Mouse (Mus musculus): Measurements from ENCODE around the gene Arpp21. TPM values are rescaled to one million over a fixed set of nuclear protein-coding genes. Genes with fewer than 3 reads are reported as not detected.
"Not testable (repeated sequence)": the region's sequence is repeated elsewhere in the genome, so short reads cannot be mapped to it uniquely, and the experiment has no call there.

Arpp21 gene
- polyA plus RNA-seq, 1 experiment: 5.9 TPM

- H3K27ac ChIP-seq (ENCODE audit: control insufficient read depth, insufficient read depth, low read depth, low read length, poor library complexity): no peak overlapping the region
- TF ChIP-seq POLR2A (IDR thresholded peaks at IDR 0.05; ENCODE audit: borderline replicate concordance, control insufficient read depth, low read depth, low read length): no peak
- TF ChIP-seq CTCF (IDR thresholded peaks at IDR 0.05; ENCODE audit: control insufficient read depth, insufficient read depth, low read length): no peak
- H3K4me3 ChIP-seq (replicated peaks; ENCODE audit: control insufficient read depth, low read depth, low read length): no peak overlapping the region
- H3K4me1 ChIP-seq (ENCODE audit: control insufficient read depth, insufficient read depth, low read length): no peaks in the 10 kb centered on the region
- WGBS: 78% methylated on average over 6 of the region's 6 CpGs
These were observed 180.8 kb downstream of the Arpp21 start for GRCm38 (mm10) chr9:112054807-112055381.

DNA sequence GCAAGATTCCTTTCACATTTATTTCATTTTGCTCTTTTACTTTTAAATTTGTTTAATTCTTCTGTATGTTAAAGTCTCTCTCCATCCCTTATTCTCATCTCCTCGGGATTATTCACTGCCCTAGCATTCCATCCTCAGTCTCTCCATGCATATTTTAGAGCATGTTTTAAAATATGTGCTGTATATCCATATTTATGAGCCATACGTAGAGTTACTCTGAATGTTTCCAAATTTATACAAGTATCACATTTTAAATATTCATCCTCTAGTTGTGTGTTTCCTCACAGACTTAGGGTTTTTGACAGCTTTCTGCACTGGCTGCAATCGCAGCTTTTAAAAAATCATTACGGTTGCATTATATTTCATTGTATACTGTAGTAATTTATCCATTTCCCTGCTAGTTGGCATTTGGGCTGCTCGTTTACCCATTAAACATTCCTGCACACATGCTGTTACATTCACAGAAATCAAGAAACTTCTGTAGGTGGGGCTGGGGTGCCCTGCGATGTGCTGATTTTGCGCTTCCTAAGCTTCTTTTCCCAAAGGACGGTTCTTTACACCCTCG is 187.8 kb downstream of the Arpp21 start:
- 76% methylated on average over 9 of the region's 9 CpGs for WGBS
- TF ChIP-seq CTCF (IDR thresholded peaks at IDR 0.05; ENCODE audit: control insufficient read depth, insufficient read depth, low read length) (no peak), POLR2A (IDR thresholded peaks at IDR 0.05; ENCODE audit: borderline replicate concordance, control insufficient read depth, low read depth, low read length) (no peak)
- H3K4me3 ChIP-seq (replicated peaks; ENCODE audit: control insufficient read depth, low read depth, low read length): no peak overlapping the region
- H3K27ac ChIP-seq (ENCODE audit: control insufficient read depth, insufficient read depth, low read depth, low read length, poor library complexity): no peak overlapping the region
- no peaks in the 10 kb centered on the region for H3K4me1 ChIP-seq (ENCODE audit: control insufficient read depth, insufficient read depth, low read length)

- Histone ChIP-seq H3K27ac (ENCODE audit: control insufficient read depth, insufficient read depth, low read depth, low read length, poor library complexity) (no peak overlapping the region), H3K4me1 (ENCODE audit: control insufficient read depth, insufficient read depth, low read length) (no peaks in the 10 kb centered on the region), H3K4me3 (replicated peaks; ENCODE audit: control insufficient read depth, low read depth, low read length) (no peak overlapping the region)
- TF ChIP-seq CTCF (IDR thresholded peaks at IDR 0.05; ENCODE audit: control insufficient read depth, insufficient read depth, low read length): no peak
- no peak for TF ChIP-seq POLR2A (IDR thresholded peaks at IDR 0.05; ENCODE audit: borderline replicate concordance, control insufficient read depth, low read depth, low read length)
- WGBS: 81% methylated on average over 1 of the region's 1 CpGs
These were observed 195.2 kb downstream of the Arpp21 start for GRCm38 (mm10) chr9:112040566-112040965.

- 75% methylated on average over 9 of the region's 9 CpGs for WGBS
- H3K4me1 ChIP-seq (ENCODE audit: control insufficient read depth, insufficient read depth, low read length): no peaks in the 10 kb centered on the region
- H3K27ac ChIP-seq (ENCODE audit: control insufficient read depth, insufficient read depth, low read depth, low read length, poor library complexity): no peak overlapping the region
- no peak overlapping the region for H3K4me3 ChIP-seq (replicated peaks; ENCODE audit: control insufficient read depth, low read depth, low read length)
- TF ChIP-seq CTCF (IDR thresholded peaks at IDR 0.05; ENCODE audit: control insufficient read depth, insufficient read depth, low read length) (no peak), POLR2A (IDR thresholded peaks at IDR 0.05; ENCODE audit: borderline replicate concordance, control insufficient read depth, low read depth, low read length) (no peak)
These were observed 198.0 kb downstream of the Arpp21 start for GRCm38 (mm10) chr9:112037732-112038131.

GRCm38 (mm10) chr9:112033840-112034239 is 201.9 kb downstream of the Arpp21 start:
- H3K27ac ChIP-seq (ENCODE audit: control insufficient read depth, insufficient read depth, low read depth, low read length, poor library complexity); H3K4me3 ChIP-seq (replicated peaks; ENCODE audit: control insufficient read depth, low read depth, low read length); H3K4me1 ChIP-seq (ENCODE audit: control insufficient read depth, insufficient read depth, low read length): not testable (repeated sequence)
- WGBS: 55% methylated on average over 5 of the region's 10 CpGs

- 85% methylated on average over 7 of the region's 7 CpGs for WGBS
These were observed 203.6 kb downstream of the Arpp21 start for GRCm38 (mm10) chr9:112032169-112032568.

GRCm38 (mm10) chr9:112023562-112024015 is 212.1 kb downstream of the Arpp21 start:
- Histone ChIP-seq H3K4me1 (ENCODE audit: control insufficient read depth, insufficient read depth, low read length) (no peaks in the 10 kb centered on the region), H3K27ac (ENCODE audit: control insufficient read depth, insufficient read depth, low read depth, low read length, poor library complexity) (no peak overlapping the region), H3K4me3 (replicated peaks; ENCODE audit: control insufficient read depth, low read depth, low read length) (no peak overlapping the region)
- TF ChIP-seq POLR2A (IDR thresholded peaks at IDR 0.05; ENCODE audit: borderline replicate concordance, control insufficient read depth, low read depth, low read length) (no peak), CTCF (IDR thresholded peaks at IDR 0.05; ENCODE audit: control insufficient read depth, insufficient read depth, low read length) (no peak)
- 77% methylated on average over 8 of the region's 8 CpGs for WGBS

More at GRCm38 (mm10) chr9:112032169-112032568, 203.6 kb downstream of the Arpp21 start:
- TF ChIP-seq CTCF (IDR thresholded peaks at IDR 0.05; ENCODE audit: control insufficient read depth, insufficient read depth, low read length) (no peak), POLR2A (IDR thresholded peaks at IDR 0.05; ENCODE audit: borderline replicate concordance, control insufficient read depth, low read depth, low read length) (no peak)
- Histone ChIP-seq H3K4me3 (replicated peaks; ENCODE audit: control insufficient read depth, low read depth, low read length) (no peak overlapping the region), H3K4me1 (ENCODE audit: control insufficient read depth, insufficient read depth, low read length) (no peaks in the 10 kb centered on the region), H3K27ac (ENCODE audit: control insufficient read depth, insufficient read depth, low read depth, low read length, poor library complexity) (no peak overlapping the region)

DNA sequence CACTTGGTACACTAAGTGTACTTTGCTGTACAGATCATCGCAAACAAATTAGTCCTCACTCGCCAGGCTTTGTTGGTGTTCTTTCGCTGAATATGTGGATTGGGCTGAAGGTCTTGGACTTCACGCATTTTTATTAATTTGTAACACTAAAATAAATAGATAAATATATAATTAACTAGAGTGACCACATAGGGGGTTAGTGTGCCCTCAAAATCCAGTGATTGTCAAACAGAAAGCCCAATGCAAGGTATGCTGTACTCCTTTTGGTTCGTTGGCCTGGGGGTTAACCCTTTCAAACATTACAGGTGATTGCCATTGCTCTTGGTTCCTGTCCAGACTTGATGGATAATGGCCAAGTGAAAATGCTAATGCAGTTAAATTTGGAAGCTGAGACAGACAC is 212.6 kb downstream of the Arpp21 start:
- Histone ChIP-seq H3K4me3 (replicated peaks; ENCODE audit: control insufficient read depth, low read depth, low read length) (no peak overlapping the region), H3K27ac (ENCODE audit: control insufficient read depth, insufficient read depth, low read depth, low read length, poor library complexity) (no peak overlapping the region), H3K4me1 (ENCODE audit: control insufficient read depth, insufficient read depth, low read length) (no peaks in the 10 kb centered on the region)
- WGBS: 88% methylated on average over 5 of the region's 5 CpGs
- TF ChIP-seq CTCF (IDR thresholded peaks at IDR 0.05; ENCODE audit: control insufficient read depth, insufficient read depth, low read length) (no peak), POLR2A (IDR thresholded peaks at IDR 0.05; ENCODE audit: borderline replicate concordance, control insufficient read depth, low read depth, low read length) (no peak)
